Mouse (Mus musculus): ENCODE data around the gene BC017158. TPM values are rescaled to one million over a fixed set of nuclear protein-coding genes. Genes with fewer than 3 reads are reported as not detected.

BC017158 gene
- total RNA-seq, 2 experiments from 2014 or later = 24.1 to 24.6 TPM

DNA sequence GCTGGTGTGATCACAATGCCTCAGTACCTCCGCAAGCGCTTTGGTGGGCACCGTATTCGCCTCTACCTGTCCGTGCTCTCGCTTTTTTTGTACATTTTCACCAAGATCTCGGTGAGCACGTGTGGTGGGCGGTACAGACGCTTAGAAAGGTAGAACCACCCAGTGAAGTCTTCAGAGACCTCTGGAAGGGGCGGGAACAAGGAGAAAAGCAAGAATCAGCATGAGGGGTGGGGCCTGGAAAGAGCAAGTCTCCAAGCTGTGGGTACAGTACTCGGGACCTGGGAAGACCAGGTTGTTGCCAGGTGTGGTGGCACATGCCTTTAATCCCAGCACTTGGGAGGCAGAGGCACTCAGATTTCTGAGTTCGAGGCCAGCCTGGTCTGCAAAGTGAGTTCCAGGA is 30.6 kb downstream of the BC017158 start:
- no peak for DNase-seq (ENCODE audit: extremely low spot score in 1 of 2, low spot score in 1 of 2)

DNA sequence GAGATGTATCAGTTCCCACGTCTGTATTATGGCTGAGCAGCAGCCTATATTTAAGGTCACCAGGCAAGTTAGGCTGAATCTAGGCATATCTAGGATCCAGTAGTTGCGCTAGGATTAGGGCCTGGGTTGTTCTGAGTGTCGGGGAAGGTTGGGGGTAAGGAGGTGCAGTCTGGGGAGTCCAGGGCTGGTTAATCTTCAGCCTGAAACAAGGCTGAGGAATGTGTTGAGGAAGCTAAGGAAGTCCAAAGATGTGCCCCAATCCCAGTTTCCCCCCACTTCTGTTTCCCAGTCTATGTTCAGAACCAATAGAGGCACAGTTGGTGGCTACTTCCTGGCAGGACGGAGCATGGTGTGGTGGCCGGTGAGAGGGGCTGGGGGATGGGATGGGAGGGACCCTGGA is 31.9 kb downstream of the BC017158 start:
- no peak for DNase-seq (ENCODE audit: extremely low spot score in 1 of 2, low spot score in 1 of 2)

DNA sequence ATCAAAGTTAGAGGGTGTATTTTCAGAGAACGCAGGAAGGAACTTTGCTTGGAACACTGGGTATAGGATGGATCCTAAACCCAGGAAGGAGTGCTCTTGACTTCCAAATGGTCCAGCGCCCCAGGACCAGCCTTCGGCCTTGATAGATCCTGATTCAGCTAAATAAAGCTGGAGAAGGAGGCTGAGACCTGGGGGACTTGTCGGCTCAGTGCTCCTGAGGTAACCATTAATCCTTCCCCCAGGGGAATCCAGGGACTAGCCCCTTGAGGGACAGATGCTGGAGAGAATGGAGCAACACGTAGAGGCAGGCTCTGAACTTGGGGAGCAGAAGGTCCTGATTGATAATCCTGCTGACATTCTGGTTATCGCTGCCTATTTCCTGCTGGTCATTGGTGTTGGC is 32.6 kb downstream of the BC017158 start, which contains the start of gene Slc5a2:
Gene Slc5a2, plus strand, starts transcription at position 247 of the 400 bp plus-strand sequence.
- no peak for DNase-seq (ENCODE audit: extremely low spot score in 1 of 2, low spot score in 1 of 2)

DNA sequence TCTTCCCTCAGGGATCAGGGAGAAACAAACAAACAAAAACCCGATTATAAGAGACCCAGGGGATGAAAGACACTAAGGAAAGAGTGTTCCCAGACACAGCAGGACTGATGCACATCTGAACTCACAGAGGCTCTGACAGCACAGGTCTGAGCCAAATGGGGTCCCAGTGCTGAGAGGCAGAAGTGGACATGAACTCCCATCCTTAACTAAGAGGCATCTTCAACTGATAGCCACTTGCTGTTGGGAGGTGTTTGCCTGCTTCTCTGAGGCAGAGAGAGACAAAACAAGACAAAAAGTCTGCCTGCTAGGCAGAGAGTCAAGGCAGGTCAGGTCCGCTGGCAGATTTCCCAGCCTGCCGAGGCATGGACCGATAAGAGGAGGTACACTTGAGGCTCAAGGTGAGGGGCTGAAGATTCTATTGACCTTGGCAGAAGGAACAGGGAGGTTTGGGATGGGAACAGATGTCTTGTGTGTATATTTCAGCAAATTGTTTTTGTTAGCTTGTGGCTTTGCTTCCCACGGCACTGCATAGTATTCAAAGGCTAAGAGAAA is 41.1 kb downstream of the BC017158 start:
- no peak for DNase-seq (ENCODE audit: extremely low spot score in 1 of 2, low spot score in 1 of 2)

- no peak for DNase-seq (ENCODE audit: extremely low spot score in 1 of 2, low spot score in 1 of 2)
These were observed 42.2 kb downstream of the BC017158 start for GRCm38 (mm10) chr7:128255757-128256156.

- DNase-seq (ENCODE audit: extremely low spot score in 1 of 2, low spot score in 1 of 2) = no peak
These were observed 43.0 kb downstream of the BC017158 start for GRCm38 (mm10) chr7:128254978-128255377.

GRCm38 (mm10) chr7:128252609-128253008 is 45.4 kb downstream of the BC017158 start:
- peak; percentile 46 for DNase-seq (ENCODE audit: extremely low spot score in 1 of 2, low spot score in 1 of 2)

DNA sequence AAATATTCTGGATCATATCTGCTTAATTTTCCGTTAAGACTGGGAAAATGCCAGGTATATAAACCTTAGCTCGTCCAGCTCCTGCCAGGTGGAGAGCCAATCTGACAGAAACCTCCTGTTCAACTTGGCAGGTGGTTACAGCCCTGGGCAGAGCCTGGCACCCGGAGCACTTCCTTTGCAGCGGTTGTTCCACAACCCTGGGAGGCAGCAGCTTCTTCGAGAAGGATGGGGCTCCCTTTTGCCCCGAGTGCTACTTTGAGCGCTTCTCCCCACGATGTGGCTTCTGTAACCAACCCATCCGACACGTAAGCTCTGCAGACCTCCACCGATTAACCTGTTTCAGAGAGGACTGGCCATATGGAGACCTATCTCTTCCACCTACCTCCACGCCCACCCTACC is 46.0 kb downstream of the BC017158 start:
- DNase-seq (ENCODE audit: extremely low spot score in 1 of 2, low spot score in 1 of 2) = no peak

DNA sequence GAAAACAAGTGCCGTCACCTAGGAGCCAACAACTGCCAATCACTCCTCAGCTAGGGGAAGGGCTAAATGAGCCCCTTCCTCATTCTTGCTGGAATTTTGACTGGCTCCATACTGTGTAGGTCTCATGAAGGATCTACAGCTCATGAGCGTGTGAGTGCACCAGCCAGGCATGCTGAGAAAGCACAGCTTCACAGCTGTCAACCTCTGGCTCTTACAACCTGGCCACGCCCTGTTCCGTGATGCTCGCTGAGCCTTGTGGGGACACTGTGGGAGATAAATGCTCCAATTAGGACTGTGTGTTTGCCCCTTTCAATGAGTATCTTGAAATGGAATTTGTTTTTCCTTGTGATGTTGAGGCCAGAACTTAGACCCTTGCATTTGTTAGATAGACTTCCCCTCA is 48.0 kb downstream of the BC017158 start:
- DNase-seq (ENCODE audit: extremely low spot score in 1 of 2, low spot score in 1 of 2) = no peak

GRCm38 (mm10) chr7:128248081-128249042 is 49.6 kb downstream of the BC017158 start:
- DNase-seq (ENCODE audit: extremely low spot score in 1 of 2, low spot score in 1 of 2) = no peak

DNA sequence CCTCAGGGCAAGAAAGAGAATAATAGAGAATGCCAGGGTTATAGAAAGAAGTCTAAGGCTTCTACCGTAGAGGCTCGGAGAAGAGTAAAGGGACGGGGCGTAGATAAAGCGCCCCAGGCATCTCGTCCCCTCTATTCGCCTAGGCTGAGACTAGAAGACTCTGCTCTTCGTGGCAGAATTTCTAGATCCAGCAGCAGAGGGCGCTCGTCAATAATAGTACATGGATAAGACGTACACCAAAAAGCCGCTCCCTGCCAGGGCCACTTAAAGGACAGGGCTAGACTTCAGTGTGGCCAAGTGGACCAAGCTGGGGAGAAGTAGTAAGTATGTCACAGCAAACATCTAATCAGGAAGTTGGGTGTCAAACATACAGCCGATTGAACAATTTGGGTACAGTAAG is 50.5 kb downstream of the BC017158 start:
- peak; percentile 73 to 94 for DNase-seq (ENCODE audit: extremely low spot score in 1 of 2, low spot score in 1 of 2)

GRCm38 (mm10) chr7:128246496-128247391 is 51.2 kb downstream of the BC017158 start, which contains the start of gene Tgfb1i1:
Gene Tgfb1i1 (plus strand): TSS chr7:128246812.
- DNase-seq (ENCODE audit: extremely low spot score in 1 of 2, low spot score in 1 of 2) = peak; percentile 18 to 45

DNA sequence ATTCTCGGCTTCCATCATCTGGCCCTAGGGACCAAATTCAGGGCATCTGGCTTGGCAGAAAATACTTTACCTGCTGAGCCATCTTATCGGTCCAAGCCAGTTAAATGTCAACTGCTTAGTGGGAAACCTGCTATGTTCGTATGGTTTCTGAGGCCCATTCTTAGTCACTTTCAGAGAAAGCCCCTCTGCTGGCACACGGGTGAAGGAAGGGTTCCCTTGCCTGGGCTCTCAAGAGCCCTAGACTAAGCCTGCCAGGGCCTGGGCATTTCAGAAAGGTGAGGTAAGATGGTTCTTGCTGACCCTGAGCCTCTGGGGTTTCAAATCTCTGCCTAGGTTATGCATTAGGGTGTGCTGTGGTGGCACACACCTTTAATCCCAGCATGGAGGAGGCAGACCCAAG is 52.4 kb downstream of the BC017158 start:
- DNase-seq (ENCODE audit: extremely low spot score in 1 of 2, low spot score in 1 of 2) = no peak

GRCm38 (mm10) chr7:128244410-128245025 is 53.5 kb downstream of the BC017158 start:
- DNase-seq (ENCODE audit: extremely low spot score in 1 of 2, low spot score in 1 of 2) = no peak

- DNase-seq (ENCODE audit: extremely low spot score in 1 of 2, low spot score in 1 of 2) = no peak
These were observed 54.0 kb downstream of the BC017158 start for GRCm38 (mm10) chr7:128243921-128244320.

GRCm38 (mm10) chr7:128242331-128242730 is 55.6 kb downstream of the BC017158 start:
- DNase-seq (ENCODE audit: extremely low spot score in 1 of 2, low spot score in 1 of 2) = no peak

GRCm38 (mm10) chr7:128240131-128240784 is 57.7 kb downstream of the BC017158 start:
- DNase-seq (ENCODE audit: extremely low spot score in 1 of 2, low spot score in 1 of 2) = no peak

DNA sequence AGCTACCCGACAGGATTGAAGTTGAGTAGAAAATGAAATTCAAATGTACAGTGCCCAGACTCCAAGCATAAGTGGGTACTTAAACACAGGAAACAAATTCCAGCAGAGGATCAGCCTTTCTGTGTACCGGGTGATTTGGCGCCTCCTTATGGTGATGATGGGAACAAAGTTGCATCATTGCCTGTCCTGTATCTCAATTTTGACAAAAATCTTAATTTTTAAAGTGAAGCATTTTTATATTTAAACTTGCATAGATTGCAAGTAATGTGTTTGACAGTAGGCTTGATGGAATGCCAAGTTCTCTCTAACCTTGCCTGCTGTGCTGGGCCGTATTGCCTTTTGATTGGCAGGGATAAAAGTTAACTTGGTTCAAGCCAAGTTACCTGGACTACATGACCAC is 59.0 kb downstream of the BC017158 start:
- no peak for DNase-seq (ENCODE audit: extremely low spot score in 1 of 2, low spot score in 1 of 2)

- DNase-seq (ENCODE audit: extremely low spot score in 1 of 2, low spot score in 1 of 2) = peak; percentile 97 to 98
These were observed 59.8 kb downstream of the BC017158 start, which contains the start of gene 9130023H24Rik for GRCm38 (mm10) chr7:128237927-128238778. Gene 9130023H24Rik (minus strand): TSS chr7:128238031.
